Mouse (Mus musculus): ENCODE data around the gene Epo.

Gene Epo

GRCm38 (mm10) chr5:137533117-137533827 lies at the start of gene Epo, which contains the start of gene Gnb2:
Epo (minus strand) TSS chr5:137533242.
Gnb2 (minus strand) TSS chr5:137533510.
- ATAC-seq (ENCODE audit: low TSS enrichment): peak; percentile 68

GRCm38 (mm10) chr5:137582702-137583101 lies 49.7 kb upstream of the Epo start:
- ATAC-seq (ENCODE audit: low TSS enrichment): no peak

DNA sequence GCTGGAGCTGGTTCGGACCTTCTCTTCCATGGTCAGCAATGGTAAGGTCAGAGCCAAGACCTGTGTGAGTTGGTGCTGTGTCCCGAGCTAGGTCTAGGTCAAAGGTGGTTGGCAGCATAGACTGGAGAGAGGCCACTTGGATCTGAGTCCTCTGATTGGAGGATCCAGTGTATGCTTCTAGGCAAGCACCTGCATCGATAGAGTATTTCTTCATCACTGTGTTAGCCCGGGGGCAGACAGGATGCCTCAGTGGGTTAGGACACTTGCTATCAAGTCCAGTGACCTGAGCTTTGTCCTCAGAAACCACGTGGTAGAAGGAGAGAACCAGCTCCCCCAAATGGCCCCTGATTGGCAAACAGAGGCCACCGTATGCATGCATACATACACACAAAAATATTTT lies 47.2 kb upstream of the Epo start:
- ATAC-seq (ENCODE audit: low TSS enrichment): no peak

- peak; percentile 90 for ATAC-seq (ENCODE audit: low TSS enrichment)
Measured at GRCm38 (mm10) chr5:137574470-137574901, 41.4 kb upstream of the Epo start.

GRCm38 (mm10) chr5:137570691-137571586 lies 37.9 kb upstream of the Epo start:
- no peak for ATAC-seq (ENCODE audit: low TSS enrichment)

GRCm38 (mm10) chr5:137570181-137570580 lies 37.1 kb upstream of the Epo start:
- no peak for ATAC-seq (ENCODE audit: low TSS enrichment)

- ATAC-seq (ENCODE audit: low TSS enrichment): no peak
Measured at GRCm38 (mm10) chr5:137569665-137570064, 36.6 kb upstream of the Epo start, which contains the start of gene Tfr2. Tfr2 (plus strand) TSS chr5:137569840.

DNA sequence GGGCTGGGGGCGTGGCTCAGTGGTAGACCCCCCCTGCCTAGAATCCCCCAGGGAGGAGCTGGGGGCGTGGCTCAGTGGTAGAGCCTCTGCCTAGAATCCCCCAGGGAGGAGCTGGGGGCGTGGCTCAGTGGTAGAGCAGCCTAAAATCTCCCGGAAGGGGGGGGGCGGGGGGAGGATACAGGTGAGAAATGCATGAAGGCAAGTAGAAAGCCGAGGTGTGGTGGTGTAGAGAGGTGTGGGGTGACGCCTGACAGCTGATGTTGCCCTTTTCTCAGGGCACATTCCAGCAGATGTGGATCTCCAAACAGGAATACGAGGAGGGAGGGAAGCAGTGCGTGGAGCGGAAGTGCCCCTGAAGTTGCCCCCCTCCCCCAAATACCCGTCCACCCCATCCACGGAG lies 36.0 kb upstream of the Epo start:
- ATAC-seq (ENCODE audit: low TSS enrichment): no peak

GRCm38 (mm10) chr5:137568223-137568798 lies 35.3 kb upstream of the Epo start:
- no peak for ATAC-seq (ENCODE audit: low TSS enrichment)

DNA sequence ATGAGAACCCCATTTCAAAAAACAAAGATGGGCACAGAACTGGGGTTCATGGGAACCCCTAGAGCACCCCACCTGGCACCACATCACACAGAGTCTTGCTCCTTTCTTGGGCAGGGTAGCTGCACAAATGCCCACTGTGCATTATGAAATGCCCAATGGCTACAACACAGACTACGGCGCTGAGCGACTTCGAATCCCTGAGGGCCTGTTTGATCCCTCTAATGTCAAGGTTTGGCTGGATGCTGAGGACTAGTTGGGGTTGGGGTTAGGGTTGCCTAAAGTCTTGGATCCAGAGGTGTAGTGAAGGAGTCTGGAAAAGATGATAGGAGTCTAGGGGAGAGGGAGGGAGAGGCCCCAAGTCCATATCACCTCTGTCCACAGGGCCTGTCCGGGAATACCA lies 33.4 kb upstream of the Epo start:
- no peak for ATAC-seq (ENCODE audit: low TSS enrichment)

- ATAC-seq (ENCODE audit: low TSS enrichment): no peak
Measured at GRCm38 (mm10) chr5:137565744-137566143, 32.7 kb upstream of the Epo start.

- peak; percentile 89 for ATAC-seq (ENCODE audit: low TSS enrichment)
Measured at GRCm38 (mm10) chr5:137562965-137563364, 29.9 kb upstream of the Epo start.

DNA sequence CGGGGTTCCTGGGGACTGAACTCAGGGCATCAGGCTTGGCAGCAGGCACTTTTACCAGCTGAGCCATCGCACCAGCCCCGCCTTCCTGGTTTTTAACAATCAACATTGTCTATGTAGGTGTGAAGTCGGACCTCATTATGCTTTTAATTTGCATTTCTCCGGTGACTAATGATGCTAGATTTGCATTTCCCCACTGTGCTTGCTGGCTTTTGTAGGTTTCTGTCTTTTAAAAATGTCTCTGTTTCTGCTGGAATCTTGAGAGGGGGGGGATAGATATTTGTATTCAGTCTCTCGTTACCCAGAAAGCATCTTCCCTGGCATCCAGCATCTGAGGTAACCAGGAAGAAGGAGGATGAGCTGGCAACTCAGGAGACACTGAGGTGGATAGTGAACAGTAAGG lies 28.5 kb upstream of the Epo start:
- peak; percentile 46; the same call in 1 of the 2 replicates for ATAC-seq (ENCODE audit: low TSS enrichment)

GRCm38 (mm10) chr5:137553898-137554297 lies 20.9 kb upstream of the Epo start:
- 0 out of 2 replicates have a peak, but pooled peaks have one; percentile 11 for ATAC-seq (ENCODE audit: low TSS enrichment)

GRCm38 (mm10) chr5:137553411-137553837 lies 20.4 kb upstream of the Epo start, which contains the start of gene Actl6b:
Actl6b (plus strand) TSS chr5:137553517.
- peak; percentile 98 for ATAC-seq (ENCODE audit: low TSS enrichment)

GRCm38 (mm10) chr5:137553000-137553399 lies 20.0 kb upstream of the Epo start:
- no peak for ATAC-seq (ENCODE audit: low TSS enrichment)

GRCm38 (mm10) chr5:137551119-137551518 lies 18.1 kb upstream of the Epo start:
- ATAC-seq (ENCODE audit: low TSS enrichment): no peak

DNA sequence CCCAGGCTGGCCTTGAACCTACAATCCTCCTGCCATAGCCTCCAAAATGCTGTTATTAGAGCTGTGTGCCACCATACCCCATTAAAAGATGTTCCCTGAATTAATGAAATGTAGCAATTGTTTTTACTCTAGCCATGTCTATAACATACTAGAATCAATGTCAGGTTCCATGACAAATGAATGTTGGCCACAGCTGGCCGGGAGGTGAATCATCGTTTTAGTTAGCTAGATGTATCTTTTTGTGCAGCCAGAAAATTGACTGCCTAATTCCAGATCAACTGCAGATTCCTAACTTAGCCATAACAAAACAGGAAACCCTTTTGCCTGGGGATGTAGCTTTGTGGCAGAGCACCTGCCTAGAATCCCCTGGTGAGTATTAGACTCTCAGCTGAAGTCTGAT lies 16.8 kb upstream of the Epo start:
- no peak for ATAC-seq (ENCODE audit: low TSS enrichment)

DNA sequence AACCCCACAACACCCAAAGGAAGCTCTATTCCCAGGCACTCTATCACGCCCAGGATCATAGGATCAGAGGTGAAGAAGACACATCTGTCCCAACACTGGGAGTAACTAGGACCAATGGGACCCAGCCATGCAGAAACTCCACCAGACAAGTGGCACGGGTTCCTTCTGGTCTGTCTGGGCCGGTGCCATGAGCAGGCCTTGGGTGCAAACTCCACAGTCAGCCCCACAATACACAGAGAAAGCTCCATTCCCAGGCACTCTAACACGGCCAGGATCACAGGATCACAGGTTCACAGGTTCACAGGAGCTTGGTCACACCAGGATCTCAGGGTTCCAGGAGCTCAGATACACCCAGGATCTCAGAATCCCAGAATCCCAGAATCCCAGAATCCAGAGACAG lies 12.6 kb upstream of the Epo start:
- ATAC-seq (ENCODE audit: low TSS enrichment): no peak

DNA sequence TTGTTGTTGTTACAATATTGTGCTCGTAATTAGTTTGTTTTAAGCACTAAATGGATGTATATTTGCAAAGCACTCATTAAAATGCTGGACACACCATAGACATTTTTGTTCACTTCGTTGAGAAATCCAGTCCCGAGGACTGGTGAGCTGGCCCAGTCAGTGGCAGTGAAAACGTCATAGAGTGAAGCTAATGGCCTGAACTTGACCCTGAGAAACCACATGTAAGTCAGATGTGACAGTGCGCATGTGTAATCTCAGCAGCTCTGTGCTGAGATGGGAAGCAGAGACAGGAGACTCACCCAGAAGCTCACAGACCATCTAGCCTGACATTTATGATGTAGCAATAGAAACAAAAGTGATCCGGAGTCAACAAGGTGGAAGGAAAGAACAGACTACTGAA lies 11.9 kb upstream of the Epo start:
- ATAC-seq (ENCODE audit: low TSS enrichment): no peak

DNA sequence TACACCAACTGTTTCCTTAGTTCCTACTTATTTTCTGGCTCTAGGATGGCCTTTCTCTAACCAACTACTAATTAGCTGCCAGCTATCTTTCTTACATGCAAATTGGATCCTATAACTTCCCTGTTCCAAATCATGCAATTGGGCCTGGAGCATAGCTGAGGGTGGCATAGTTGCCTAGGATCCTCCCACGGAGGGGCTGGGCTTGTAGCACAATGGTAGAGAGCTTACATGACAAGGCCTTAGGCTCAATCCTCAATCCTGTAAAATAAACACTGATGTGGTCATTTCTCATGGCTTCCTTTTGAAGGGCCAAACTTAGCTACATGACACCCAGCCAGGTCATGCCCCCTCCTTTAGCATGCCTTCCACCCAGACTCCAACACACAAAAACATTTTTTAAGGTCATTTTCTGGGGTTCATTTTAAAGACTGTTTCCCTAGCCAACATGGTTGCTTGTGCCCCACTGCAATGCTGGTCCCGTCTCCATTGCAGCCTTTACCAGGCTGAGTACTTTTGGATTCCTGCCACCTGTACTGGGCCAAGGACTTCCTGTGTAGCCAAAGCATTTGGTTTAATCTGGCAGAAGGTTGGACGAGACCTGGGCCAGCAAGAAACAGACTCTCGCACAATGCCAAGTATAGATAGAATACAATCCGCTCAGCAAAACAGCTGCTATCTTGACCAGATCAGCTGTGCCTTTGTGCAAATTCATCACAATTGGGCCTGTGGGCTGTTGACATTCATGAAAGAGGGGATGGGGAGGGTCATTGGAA lies 8.9 kb upstream of the Epo start:
- no peak for ATAC-seq (ENCODE audit: low TSS enrichment)

Measured in frontal cortex, adult (tissue).